Mouse (Mus musculus): ENCODE data around the gene Pgam1.

DNA sequence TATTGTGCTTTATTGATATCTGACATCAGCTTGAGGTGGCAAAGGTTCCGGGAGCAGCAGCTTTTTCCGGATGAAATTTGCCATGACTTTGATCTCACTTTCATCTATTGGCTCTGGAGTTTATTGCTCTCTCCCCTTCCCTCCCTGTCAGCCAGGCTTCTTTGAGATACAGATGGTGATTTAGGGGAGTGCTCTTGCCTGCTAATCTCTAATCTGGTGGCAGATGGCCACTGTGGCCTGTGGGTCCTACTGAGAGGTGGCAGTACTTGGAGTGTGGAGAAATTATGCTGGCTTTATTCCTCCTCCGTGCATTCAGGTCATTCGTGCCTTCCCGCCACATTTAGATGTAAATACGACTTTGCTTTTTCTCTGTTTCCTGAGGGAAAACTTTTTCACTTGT, 22.4 kb downstream of the Pgam1 start:
- TF ChIP-seq CTCF (IDR thresholded peaks at IDR 0.05; ENCODE audit: insufficient read depth, low read depth, low read length), result no peak
- no peak for TF ChIP-seq POLR2A (IDR thresholded peaks at IDR 0.05; ENCODE audit: insufficient read depth, low read depth, low read length)

Data from olfactory bulb, adult 2 months (tissue).